Mouse (Mus musculus): Measurements from ENCODE around the gene Abca7.

Abca7 gene

GRCm38 (mm10) chr10:79974087-79974486, 22.2 kb upstream of the Abca7 start:
- DNase-seq (ENCODE audit: extremely low read depth, low read depth), result no peak

GRCm38 (mm10) chr10:79974668-79975067, 21.6 kb upstream of the Abca7 start:
- no peak for DNase-seq (ENCODE audit: extremely low read depth, low read depth)

GRCm38 (mm10) chr10:79976071-79976721, 20.1 kb upstream of the Abca7 start:
- DNase-seq (ENCODE audit: extremely low read depth, low read depth), result no peak

- no peak for DNase-seq (ENCODE audit: extremely low read depth, low read depth)
These were observed 19.6 kb upstream of the Abca7 start for GRCm38 (mm10) chr10:79976722-79977107.

GRCm38 (mm10) chr10:79977324-79977723, 19.0 kb upstream of the Abca7 start:
- no peak for DNase-seq (ENCODE audit: extremely low read depth, low read depth)

GRCm38 (mm10) chr10:79978061-79978460, 18.2 kb upstream of the Abca7 start:
- DNase-seq (ENCODE audit: extremely low read depth, low read depth), result no peak

GRCm38 (mm10) chr10:79979401-79980155, 16.7 kb upstream of the Abca7 start:
- no peak for DNase-seq (ENCODE audit: extremely low read depth, low read depth)

GRCm38 (mm10) chr10:79983205-79983604, 13.1 kb upstream of the Abca7 start:
- no peak for DNase-seq (ENCODE audit: extremely low read depth, low read depth)

GRCm38 (mm10) chr10:79983670-79984069, 12.6 kb upstream of the Abca7 start:
- DNase-seq (ENCODE audit: extremely low read depth, low read depth), result no peak

- peak; percentile 93 for DNase-seq (ENCODE audit: extremely low read depth, low read depth)
These were observed 12.0 kb upstream of the Abca7 start, which contains the start of gene Tmem259 for GRCm38 (mm10) chr10:79984195-79984816. Gene Tmem259 (minus strand): TSS chr10:79984330.

- peak; percentile 98 for DNase-seq (ENCODE audit: extremely low read depth, low read depth)
These were observed 11.4 kb upstream of the Abca7 start for GRCm38 (mm10) chr10:79984871-79985270.

GRCm38 (mm10) chr10:79985334-79986231, 10.7 kb upstream of the Abca7 start:
- DNase-seq (ENCODE audit: extremely low read depth, low read depth), result peak; percentile 79

- no peak for DNase-seq (ENCODE audit: extremely low read depth, low read depth)
These were observed 9.9 kb upstream of the Abca7 start for GRCm38 (mm10) chr10:79986232-79986878.

- peak; percentile 90 for DNase-seq (ENCODE audit: extremely low read depth, low read depth)
These were observed 9.3 kb upstream of the Abca7 start for GRCm38 (mm10) chr10:79986963-79987362.

- DNase-seq (ENCODE audit: extremely low read depth, low read depth), result no peak
These were observed 8.4 kb upstream of the Abca7 start for GRCm38 (mm10) chr10:79987771-79988505.

- no peak for DNase-seq (ENCODE audit: extremely low read depth, low read depth)
These were observed 7.6 kb upstream of the Abca7 start, which contains the start of gene Cnn2 for GRCm38 (mm10) chr10:79988506-79989271. Gene Cnn2 (plus strand): TSS chr10:79988584.

GRCm38 (mm10) chr10:79989272-79989786, 7.0 kb upstream of the Abca7 start:
- DNase-seq (ENCODE audit: extremely low read depth, low read depth), result no peak

GRCm38 (mm10) chr10:79989870-79990269, 6.4 kb upstream of the Abca7 start:
- DNase-seq (ENCODE audit: extremely low read depth, low read depth), result no peak

GRCm38 (mm10) chr10:79991099-79991498, 5.2 kb upstream of the Abca7 start:
- no peak for DNase-seq (ENCODE audit: extremely low read depth, low read depth)

Measured in MEL-GATA-1-ER (cell line).